Mouse (Mus musculus) spleen, adult 2 months (tissue): ENCODE data around the gene Trpm6.

Experiments used
- CTCF ChIP-seq: fragments of 200-500 bp; IDR thresholded peaks from 2 replicates; pipeline ENCODE4 v1.5.1; 2011; ENCODE audit warnings: mild to moderate bottlenecking, inconsistent platforms; ENCODE audit not compliant: insufficient read depth, insufficient read length, insufficient replicate concordance; ENCODE audit errors: extremely low read depth
- POLR2A ChIP-seq: fragments of 200-500 bp; IDR thresholded peaks from 2 replicates; pipeline ENCODE4 v1.6.1; 2011; ENCODE audit warnings: low read depth, low read length, inconsistent platforms

DNA sequence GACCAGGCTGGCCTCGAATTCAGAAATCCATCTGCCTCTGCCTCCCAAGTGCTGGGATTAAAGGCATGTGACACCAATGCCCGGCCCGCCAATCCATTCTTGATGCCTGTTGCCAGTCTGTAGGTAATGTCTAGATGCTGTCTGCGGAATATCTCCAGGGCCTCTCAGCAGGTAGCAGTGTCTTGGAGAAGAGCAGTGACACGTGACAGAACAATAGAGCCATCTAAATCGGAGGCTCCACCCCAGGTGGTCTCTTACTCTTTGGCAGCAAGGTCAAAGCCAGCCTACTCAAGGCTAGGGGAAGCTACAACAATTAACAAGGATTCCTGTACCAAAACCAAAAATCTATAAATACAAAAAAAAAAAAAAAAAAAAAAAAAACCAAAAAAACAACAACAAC, 38.9 kb upstream of the Trpm6 start:
- TF ChIP-seq POLR2A (no peak), CTCF (no peak)
